Mouse (Mus musculus) liver, embryonic 14.5 days (tissue): ENCODE measurements around the gene Hopx.

Source experiments
- CTCF ChIP-seq: IDR thresholded peaks from 2 replicates; pipeline ENCODE4 v1.5.1; 2016; ENCODE audit warnings: antibody characterized with exemption, low read depth, control low read depth
- EP300 ChIP-seq: IDR thresholded peaks from 2 replicates; pipeline ENCODE4 v1.6.1; 2016; ENCODE audit warnings: antibody characterized with exemption, low read depth

DNA sequence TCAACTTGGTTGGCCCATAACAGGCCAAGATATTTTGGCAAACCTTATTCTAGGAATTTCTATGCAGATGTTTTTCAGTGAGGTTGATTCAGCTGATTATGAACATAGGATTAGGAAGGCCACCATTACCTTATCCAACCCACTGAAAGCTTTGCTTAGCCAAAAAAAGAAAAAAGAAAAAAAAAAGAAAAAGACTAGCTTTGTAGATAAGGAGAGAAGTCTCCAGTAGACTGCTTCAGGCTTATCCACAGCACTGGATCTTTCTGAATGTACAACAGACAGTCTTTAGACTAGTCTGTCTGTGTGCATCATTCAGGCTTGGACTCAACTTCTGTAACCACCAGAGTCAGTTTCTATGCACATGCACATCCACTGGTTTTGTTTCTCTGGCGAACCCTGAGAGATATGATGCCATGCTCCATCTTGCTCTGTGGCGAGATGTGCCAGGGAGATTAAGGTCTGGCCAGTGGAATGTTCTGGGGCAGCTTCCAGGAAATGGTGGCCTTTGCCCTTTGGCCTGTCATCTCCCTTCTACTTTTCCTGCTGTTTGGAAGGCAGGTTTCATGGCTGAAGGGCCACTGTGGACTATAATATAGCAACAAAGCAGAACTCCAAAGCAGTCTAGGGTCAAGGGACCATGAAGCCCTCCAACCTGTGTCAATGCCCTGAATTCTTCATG lies 17.7 kb upstream of the Hopx start:
- no peak for TF ChIP-seq CTCF
- TF ChIP-seq EP300 = no peak
